Mouse (Mus musculus) NIH3T3 (cell line): Measurements from ENCODE around the gene Adprhl1.
A peak's percentile ranks its signal among the peaks of the same experiment; 100 is the strongest.

Source experiments
- DNase-seq: peaks from one replicate; pipeline ENCODE4 v3.0.0-alpha.2; 2012; ENCODE audit warnings: low read depth

The Adprhl1 gene

DNA sequence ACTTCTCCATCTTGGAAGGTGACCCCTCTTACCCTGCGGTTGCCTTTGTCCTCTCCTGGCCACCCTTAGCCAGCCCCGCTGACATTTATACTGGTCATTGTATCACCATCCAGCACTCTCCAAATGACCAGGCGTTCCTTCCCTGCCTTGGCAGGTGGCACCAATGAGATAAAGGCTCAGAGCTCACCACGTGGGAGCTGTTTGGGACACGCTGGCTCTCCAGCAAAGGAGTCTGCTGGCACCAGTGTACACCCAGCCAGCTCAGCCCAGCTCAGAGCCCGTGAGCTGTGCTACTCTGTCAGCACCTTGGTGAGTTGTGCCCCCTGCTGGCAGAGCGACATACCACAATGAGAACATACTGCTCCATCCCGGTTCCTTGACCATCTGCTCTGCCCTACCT is at the start of gene Adprhl1:
TSS of gene Adprhl1 (minus strand) at position 144 of the 400 bp plus-strand sequence.
- peak; percentile 79 for DNase-seq

- DNase-seq, result no peak
Observed at GRCm38 (mm10) chr8:13301036-13301435, 47.1 kb upstream of the Adprhl1 start.

- no peak for DNase-seq
Observed at GRCm38 (mm10) chr8:13299571-13299970, 45.6 kb upstream of the Adprhl1 start.

DNA sequence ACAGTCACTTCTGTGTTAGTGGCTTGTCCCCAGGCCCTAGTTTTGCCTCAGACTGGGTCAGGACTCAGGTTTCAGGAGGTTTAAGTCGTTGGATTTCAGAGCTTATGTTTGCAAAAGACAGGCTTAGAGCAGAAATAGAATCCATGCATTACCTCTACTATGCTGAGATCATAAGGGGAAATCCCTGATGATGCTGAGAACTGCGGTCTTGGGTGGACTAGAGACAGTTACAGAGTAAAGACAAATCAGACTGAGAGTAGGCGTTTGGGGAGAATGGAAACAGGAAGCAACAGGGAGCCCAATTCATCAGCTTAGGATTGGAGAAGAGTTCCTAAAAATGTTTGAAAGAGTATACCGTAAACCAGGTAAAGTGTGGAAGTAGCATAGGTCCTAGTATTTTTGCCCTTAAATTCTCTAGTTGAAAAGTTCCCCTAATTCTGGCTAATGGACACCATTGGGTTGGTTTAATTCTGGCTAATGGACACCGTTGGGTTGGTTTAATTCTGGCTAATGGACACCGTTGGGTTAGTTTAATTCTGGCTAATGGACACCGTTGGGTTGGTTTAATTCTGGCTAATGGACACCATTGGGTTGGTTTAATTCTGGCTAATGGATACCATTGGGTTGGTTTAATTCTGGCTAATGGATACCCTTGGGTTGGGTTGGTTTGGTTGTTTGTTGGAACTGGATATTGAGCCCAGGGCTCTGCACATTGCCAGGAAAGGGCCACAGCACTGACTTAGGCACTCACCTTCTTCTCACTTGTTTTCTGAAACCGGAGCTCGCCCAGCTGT is 39.9 kb upstream of the Adprhl1 start:
- no peak for DNase-seq

DNA sequence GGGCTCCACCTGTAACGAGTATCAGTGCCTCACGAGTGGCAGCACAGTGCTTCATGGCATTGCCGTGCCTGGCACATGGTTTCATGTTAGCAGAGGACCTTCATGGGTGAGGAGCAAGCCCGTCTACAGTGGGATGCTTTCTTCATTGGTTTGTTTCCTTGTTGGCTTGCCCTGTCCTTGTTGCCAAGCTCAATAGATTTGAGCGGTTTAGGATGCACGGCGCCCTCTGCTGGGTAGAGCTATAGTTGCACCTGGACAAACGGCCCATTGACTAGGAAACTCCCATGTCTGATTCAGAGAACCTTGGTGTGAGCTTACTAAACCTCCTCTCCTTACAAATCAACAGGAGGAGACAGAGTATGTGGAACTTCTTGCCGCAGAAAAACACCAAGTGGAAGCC is 38.4 kb upstream of the Adprhl1 start:
- DNase-seq, result peak; percentile 93

GRCm38 (mm10) chr8:13288646-13289045 is 34.7 kb upstream of the Adprhl1 start:
- peak; percentile 31 for DNase-seq

DNA sequence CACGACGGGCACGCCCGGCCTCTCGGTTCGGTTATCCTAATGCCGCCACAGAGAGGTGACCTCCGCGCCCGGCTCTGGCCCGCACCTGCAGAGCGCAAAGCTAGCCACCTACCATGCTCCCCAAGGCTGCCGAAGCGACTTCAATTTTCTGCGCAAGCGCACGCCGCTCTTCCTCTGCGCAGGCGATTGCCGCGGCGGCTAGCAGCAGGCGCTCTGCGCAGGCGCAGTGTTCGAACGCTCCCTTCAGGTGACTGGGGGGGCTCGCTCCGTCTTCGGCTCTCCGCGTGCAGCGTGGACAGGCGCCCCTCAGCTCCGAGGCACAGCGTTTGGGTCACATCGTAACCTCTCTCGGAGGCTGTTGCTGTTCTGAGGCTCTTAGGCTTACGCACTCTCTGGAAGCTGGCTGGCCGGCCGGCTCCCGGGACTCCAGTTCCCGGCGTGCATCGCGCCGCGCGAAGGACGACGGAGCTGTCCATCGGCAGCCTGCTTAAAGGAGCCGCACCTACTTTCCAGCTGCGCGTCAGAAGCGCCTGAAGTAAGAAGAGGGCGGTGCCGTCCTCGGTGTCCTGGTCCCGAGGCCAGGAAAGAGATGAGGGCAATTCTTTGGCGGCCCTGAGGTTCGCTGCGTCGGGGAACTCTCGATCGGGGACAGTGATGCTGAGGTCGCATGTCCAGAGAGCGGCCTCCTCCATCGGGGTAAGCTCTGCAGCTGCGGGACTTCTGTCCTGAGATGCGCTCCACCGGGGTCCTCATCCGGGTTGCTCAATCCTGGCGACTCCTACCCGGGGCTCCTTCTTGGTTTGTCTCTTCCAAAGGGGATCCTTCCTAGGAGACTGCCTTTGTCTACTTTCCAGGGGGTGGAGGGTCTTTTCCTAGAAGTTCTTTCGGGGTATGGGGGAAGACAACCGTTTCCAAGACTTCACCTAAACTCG is 34.0 kb upstream of the Adprhl1 start, which contains the start of the genes Dcun1d2 and Tmco3:
TSS of gene Dcun1d2 (minus strand) at position 440 of the 932 bp plus-strand sequence.
TSS of gene Tmco3 (plus strand) at position 499 of the 932 bp plus-strand sequence.
- peak; percentile 98 for DNase-seq

GRCm38 (mm10) chr8:13287304-13287691 is 33.3 kb upstream of the Adprhl1 start:
- peak; percentile 79 for DNase-seq

GRCm38 (mm10) chr8:13283200-13283599 is 29.2 kb upstream of the Adprhl1 start:
- peak; percentile 27 for DNase-seq

DNA sequence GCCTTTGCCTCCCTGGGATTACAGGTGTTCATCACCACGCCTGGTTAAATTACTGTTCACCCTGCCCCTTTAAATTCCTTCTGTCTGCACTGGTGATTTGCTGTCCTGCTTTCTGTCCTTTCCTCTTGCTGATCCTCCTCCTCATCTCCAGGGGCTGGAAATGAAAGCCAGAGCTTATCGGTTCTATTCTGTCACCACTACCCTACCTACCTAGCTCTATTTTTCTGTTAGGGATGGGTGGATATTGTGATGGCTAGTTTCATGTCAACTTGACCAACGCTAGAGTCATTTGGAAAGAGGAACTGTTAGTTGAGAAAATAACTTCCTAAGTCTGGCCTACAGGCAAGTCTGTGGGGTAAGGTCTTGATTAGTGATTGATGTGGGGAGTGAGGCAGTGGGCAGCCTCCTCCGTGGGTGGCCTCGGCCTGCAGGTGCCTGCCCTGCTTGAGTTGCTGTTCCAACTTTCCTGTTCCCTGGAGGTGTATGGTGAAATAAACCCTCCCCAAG is 23.0 kb upstream of the Adprhl1 start:
- no peak for DNase-seq

DNA sequence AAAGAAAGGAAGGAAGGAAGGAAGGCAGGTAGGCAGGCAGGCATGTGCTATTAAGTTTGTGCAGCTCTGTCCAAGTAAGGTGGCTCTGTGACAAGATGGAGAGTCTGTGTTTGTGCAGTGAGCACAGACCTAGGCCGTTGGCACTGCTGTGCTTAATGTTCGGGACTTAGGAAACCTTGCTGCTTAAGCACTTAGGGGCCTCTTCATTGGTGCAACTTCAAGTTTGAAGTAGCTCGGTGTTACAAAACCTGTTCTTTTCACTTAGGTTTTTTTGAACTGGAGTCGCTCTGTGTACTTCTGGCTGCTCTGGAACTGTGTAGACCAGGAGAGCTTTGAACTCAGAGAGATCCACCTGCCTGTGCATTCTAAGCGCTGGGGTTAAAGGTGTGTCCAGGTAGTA is 18.9 kb upstream of the Adprhl1 start:
- no peak for DNase-seq

GRCm38 (mm10) chr8:13267566-13267965 is 13.6 kb upstream of the Adprhl1 start:
- DNase-seq, result peak; percentile 25

GRCm38 (mm10) chr8:13263376-13263775 is 9.4 kb upstream of the Adprhl1 start:
- no peak for DNase-seq

- DNase-seq, result no peak
Observed at GRCm38 (mm10) chr8:13253413-13253812, 549 bp downstream of the Adprhl1 start.

DNA sequence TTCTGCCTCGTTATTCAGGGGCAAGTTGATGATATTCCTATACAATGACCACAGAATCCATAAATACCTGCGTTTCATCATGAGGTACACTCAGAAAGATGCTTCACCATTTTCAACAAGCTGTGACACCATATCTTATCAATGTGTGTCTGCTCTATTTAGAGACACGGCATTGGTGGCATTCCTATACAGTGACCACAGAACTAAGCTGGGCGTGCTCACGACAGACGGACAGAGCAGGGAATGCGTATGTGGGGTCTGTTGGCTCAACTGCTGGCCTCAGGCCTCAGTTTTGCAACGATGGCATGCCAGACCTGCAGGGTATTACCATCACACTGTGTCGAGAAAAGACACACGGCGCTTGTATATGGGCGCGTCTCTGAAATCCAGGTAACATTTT is 1.1 kb downstream of the Adprhl1 start:
- no peak for DNase-seq

DNA sequence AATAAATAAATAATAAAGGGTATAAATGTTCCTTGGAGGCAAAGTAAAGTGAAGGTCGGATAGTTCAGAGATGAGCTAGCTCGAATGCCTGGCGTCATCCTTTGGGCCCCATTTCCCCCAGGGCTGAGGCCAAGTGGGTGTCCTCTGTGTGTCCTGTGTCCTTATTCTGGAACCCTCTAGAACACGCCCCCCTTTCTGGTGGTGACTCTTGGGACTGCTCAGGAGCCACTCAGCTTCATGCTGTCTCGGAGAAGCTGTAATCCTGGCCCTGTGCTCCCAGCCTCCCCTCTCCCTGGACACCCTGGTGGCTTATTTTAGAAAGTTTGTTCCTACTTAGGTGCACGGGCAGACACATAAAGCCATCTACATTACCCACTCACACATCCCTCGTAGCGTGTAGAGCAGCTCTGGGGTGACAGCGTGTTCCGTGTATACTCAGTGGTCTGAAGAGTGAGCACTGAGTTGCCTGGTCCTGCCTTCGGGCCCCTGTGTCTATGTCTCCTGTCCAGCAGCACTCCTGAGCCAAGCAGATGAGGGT is 9.6 kb downstream of the Adprhl1 start:
- no peak for DNase-seq

DNA sequence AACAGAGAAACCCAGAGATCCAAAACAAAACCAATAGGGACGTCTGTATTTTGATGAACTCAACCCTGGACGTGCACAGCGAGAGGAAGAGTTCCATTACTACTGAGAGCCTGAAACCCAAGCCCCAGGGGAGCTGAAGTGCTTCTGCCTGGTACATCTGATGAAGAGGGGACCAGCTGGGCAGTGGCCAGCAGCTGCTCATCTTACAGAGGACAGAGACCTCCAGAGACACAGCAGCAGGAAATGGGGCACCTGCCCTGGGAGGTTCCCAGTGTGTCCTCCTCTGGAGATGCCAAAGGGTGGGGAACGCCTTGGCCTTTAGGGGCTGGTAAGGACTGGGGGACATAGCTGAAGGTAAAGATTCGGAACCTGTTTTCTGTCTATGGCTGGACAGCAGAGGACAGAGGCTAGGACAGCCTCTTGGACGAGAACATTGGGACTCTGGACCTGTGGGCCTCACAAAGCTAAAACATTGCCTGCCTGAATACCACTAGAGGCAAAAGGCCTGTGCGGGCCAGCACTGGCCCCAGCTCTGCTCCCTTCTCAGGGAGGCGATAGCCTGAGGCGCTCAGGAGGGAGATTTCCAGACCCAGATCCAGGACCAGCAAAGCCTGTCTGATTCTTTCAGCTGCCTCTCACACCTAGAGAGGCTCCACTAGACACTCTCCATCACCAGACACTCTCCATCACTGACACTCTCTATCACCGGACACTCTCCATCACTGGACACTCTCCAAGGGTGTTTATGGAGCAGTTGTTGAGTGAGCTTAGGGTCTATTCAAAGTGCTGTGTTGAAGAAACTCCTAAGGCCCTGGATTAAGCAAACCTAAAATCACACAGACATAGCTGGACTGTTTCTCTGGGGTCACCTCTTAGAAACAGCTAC is 10.7 kb downstream of the Adprhl1 start:
- no peak for DNase-seq

DNA sequence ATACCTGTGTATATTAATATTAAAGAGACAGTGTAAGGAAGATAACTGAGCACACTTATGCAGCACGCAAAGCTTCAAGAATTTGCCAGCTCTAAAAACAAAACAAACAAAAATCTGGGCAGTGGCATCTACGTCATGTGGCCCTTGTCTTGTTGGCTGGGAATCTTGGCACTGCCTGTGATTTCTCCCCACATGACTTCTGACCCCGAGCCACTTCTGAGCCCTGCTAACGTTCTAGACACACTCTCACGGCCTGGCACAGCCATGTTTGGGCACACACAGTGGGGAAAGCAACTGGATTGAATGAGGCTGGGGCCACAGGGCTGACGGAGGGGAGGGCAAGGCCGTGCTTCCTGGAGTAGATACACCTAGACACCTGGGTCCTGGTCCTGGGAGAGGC is 13.3 kb downstream of the Adprhl1 start:
- DNase-seq, result no peak

DNA sequence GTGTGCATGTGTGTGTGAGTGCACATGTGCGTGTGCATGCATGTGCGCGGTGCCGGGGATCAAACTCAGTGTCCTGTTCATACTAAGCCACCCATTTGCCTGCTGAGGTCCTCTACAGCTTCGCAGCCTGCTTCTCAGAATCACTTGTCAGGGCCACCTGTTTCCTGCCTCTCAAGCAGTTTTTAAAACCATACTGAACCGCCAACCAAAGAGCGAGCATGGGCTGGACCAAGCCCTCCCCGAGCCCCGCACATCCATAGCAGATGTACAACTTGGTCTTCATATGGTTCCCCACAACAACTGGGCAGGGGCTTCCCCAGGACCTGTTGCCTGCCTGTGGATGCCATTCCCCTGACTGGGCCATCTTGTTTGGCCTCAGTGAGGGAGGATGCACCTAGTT is 13.9 kb downstream of the Adprhl1 start:
- DNase-seq, result no peak

- no peak for DNase-seq
Observed at GRCm38 (mm10) chr8:13234803-13235202, 19.2 kb downstream of the Adprhl1 start.

- no peak for DNase-seq
Observed at GRCm38 (mm10) chr8:13230471-13230870, 23.5 kb downstream of the Adprhl1 start.
